In genomic region chr2:181334023-181334422, GRCm38 (mm10) we compare ENCODE assay signal across 8 mouse cellular contexts. TPM values are rescaled to one million over a fixed set of nuclear protein-coding genes. Genes with fewer than 3 reads are reported as not detected.
DNase-seq lines count a peak whose midpoint lies in the region; ATAC-seq and TF ChIP-seq lines count a peak whose summit lies in the region.

No protein-coding gene starts in this region.

- peak; percentile 68 for DNase-seq in urinary bladder, postnatal 14 days (ENCODE audit: low spot score)
- DNase-seq in urinary bladder, adult 2 months (ENCODE audit: low spot score), result no peak
- peak; percentile 83 for DNase-seq in cerebellum, adult 9-10 months
- DNase-seq in frontal cortex, adult 2 months (ENCODE audit: extremely low spot score in 1 of 2, low spot score in 1 of 2), result peak; percentile 56 to 87
- peak; percentile 35 to 61 for DNase-seq in left cerebral cortex, postnatal 36 days (ENCODE audit: low spot score in 2 of 2)

- H3K4me1 ChIP-seq in intestine, postnatal 0 days (replicated peaks; ENCODE audit: control insufficient read depth, insufficient read depth, low read length), result no peaks in the 10 kb centered on the region
- H3K4me1 ChIP-seq in stomach, embryonic 16.5 days (ENCODE audit: control insufficient read depth, insufficient read depth, low read length), result no peaks in the 10 kb centered on the region

- no peaks in the 10 kb centered on the region for H3K9me3 ChIP-seq in intestine, postnatal 0 days (ENCODE audit: control insufficient read depth)
- H3K9me3 ChIP-seq in stomach, embryonic 16.5 days (replicated peaks; ENCODE audit: control insufficient read depth, low read length), result no peaks in the 10 kb centered on the region

- no peak overlapping the region for H3K4me2 ChIP-seq in intestine, postnatal 0 days (replicated peaks; ENCODE audit: low read depth)
- no peak overlapping the region for H3K4me2 ChIP-seq in stomach, embryonic 16.5 days (ENCODE audit: low read depth, low read length)

- no peak overlapping the region for H3K4me3 ChIP-seq in intestine, postnatal 0 days (ENCODE audit: low read depth, low read length)
- H3K4me3 ChIP-seq in stomach, embryonic 16.5 days (replicated peaks; ENCODE audit: low read length), result no peak overlapping the region

- ATAC-seq in intestine, postnatal 0 days, result no peak
- peak; percentile 84 for ATAC-seq in monocyte, adult 5-6 weeks (replicated peaks; ENCODE audit: insufficient number of reproducible peaks, low FRiP score, low TSS enrichment, poor library complexity, severe bottlenecking)
- peak; percentile 58; the same call in 1 of the 2 replicates for ATAC-seq in stomach, embryonic 16.5 days (ENCODE audit: insufficient read depth, low FRiP score)

- WGBS in intestine, postnatal 0 days, result 63% methylated on average over 3 of the region's 3 CpGs
- 60% methylated on average over 3 of the region's 3 CpGs for WGBS in stomach, embryonic 16.5 days

- peak; percentile 80 for TF ChIP-seq CTCF in intestine, postnatal 0 days (IDR thresholded peaks at IDR 0.05; ENCODE audit: low read depth)

- no peak overlapping the region for H3K27ac ChIP-seq in intestine, postnatal 0 days (ENCODE audit: low read depth, low read length)
- H3K27ac ChIP-seq in stomach, embryonic 16.5 days (ENCODE audit: low read length), result no peak overlapping the region

- no peak overlapping the region for H3K9ac ChIP-seq in intestine, postnatal 0 days (ENCODE audit: low read depth, low read length)
- H3K9ac ChIP-seq in stomach, embryonic 16.5 days (ENCODE audit: low read length), result no peak overlapping the region

- no peaks in the 10 kb centered on the region for H3K27me3 ChIP-seq in intestine, postnatal 0 days (replicated peaks; ENCODE audit: control insufficient read depth, insufficient read depth, low read length)
- H3K27me3 ChIP-seq in stomach, embryonic 16.5 days (ENCODE audit: control insufficient read depth, insufficient read depth, low read length), result no peaks in the 10 kb centered on the region

- H3K36me3 ChIP-seq in intestine, postnatal 0 days (ENCODE audit: control insufficient read depth, insufficient read depth), result peaks cover 53% of the 10 kb centered on the region
- peaks cover 9% of the 10 kb centered on the region; the same call in 1 of the 2 replicates for H3K36me3 ChIP-seq in stomach, embryonic 16.5 days (ENCODE audit: control insufficient read depth, insufficient read depth, low read length)

- intact Hi-C loops in left cerebral cortex, postnatal 36 days (cut with DNase I), result loop anchor here (1.0 kb wide), 1 partner anchor 148 kb away; no protein-coding TSS in a partner anchor

RNA-seq across cellular contexts. Expression of gene Rtel1, which starts 14.5 kb away (rescaled TPM):
- 42.1 and 55.2 TPM in 2 replicates for polyA plus RNA-seq in urinary bladder, adult 2 months (2012; rRNA removed)
- 71.9 and 77.1 TPM in 2 replicates for polyA plus RNA-seq in frontal cortex, adult 2 months (2012; rRNA removed)
- polyA plus RNA-seq in intestine, postnatal 0 days (2015; fragmentation: Nextera tagmentation; extraction: Ambion mirVana), result 10.0 and 10.5 TPM in 2 replicates
- 10 to 100 TPM; 28.2 to 41.8 TPM for total RNA-seq in left cerebral cortex, postnatal 36 days (2021)
- 34.6 to 46.3 TPM (median 37.2 TPM) in 3 replicates for total RNA-seq in monocyte, adult 5-6 weeks (2017)
- 33.8 and 39.0 TPM in 2 replicates for polyA plus RNA-seq in stomach, embryonic 16.5 days (2015; fragmentation: Nextera tagmentation; extraction: Ambion mirVana)

RNA-seq across cellular contexts. Expression of gene Stmn3, which starts 19.7 kb away (rescaled TPM):
- 1.1 and 1.3 TPM in 2 replicates for polyA plus RNA-seq in urinary bladder, adult 2 months (2012; rRNA removed)
- polyA plus RNA-seq in frontal cortex, adult 2 months (2012; rRNA removed), result 725 and 731 TPM in 2 replicates
- polyA plus RNA-seq in intestine, postnatal 0 days (2015; fragmentation: Nextera tagmentation; extraction: Ambion mirVana), result 28.9 and 32.3 TPM in 2 replicates
- 100 to 1,000 TPM; 592 to 722 TPM for total RNA-seq in left cerebral cortex, postnatal 36 days (2021)
- total RNA-seq in monocyte, adult 5-6 weeks (2017), result not detected in 3 replicates
- polyA plus RNA-seq in stomach, embryonic 16.5 days (2015; fragmentation: Nextera tagmentation; extraction: Ambion mirVana), result 34.0 and 37.1 TPM in 2 replicates

RNA-seq across cellular contexts. Expression of gene Zgpat, which starts 30.7 kb away (rescaled TPM):
- polyA plus RNA-seq in urinary bladder, adult 2 months (2012; rRNA removed), result 36.7 and 41.9 TPM in 2 replicates
- polyA plus RNA-seq in frontal cortex, adult 2 months (2012; rRNA removed), result 87.9 and 93.7 TPM in 2 replicates
- 23.8 and 25.7 TPM in 2 replicates for polyA plus RNA-seq in intestine, postnatal 0 days (2015; fragmentation: Nextera tagmentation; extraction: Ambion mirVana)
- 10 to 100 TPM; 50.3 to 84.9 TPM for total RNA-seq in left cerebral cortex, postnatal 36 days (2021)
- total RNA-seq in monocyte, adult 5-6 weeks (2017), result 65.6 to 98.9 TPM (median 66.9 TPM) in 3 replicates
- polyA plus RNA-seq in stomach, embryonic 16.5 days (2015; fragmentation: Nextera tagmentation; extraction: Ambion mirVana), result 34.5 and 35.6 TPM in 2 replicates

RNA-seq across cellular contexts. Expression of gene Arfrp1, which starts 31.2 kb away (rescaled TPM):
- polyA plus RNA-seq in urinary bladder, adult 2 months (2012; rRNA removed), result 67.5 and 73.0 TPM in 2 replicates
- polyA plus RNA-seq in frontal cortex, adult 2 months (2012; rRNA removed), result 75.8 and 76.8 TPM in 2 replicates
- 32.1 TPM in 2 replicates for polyA plus RNA-seq in intestine, postnatal 0 days (2015; fragmentation: Nextera tagmentation; extraction: Ambion mirVana)
- total RNA-seq in left cerebral cortex, postnatal 36 days (2021), result 10 to 100 TPM; 38.5 to 45.4 TPM
- total RNA-seq in monocyte, adult 5-6 weeks (2017), result 51.2 to 71.0 TPM (median 67.9 TPM) in 3 replicates
- polyA plus RNA-seq in stomach, embryonic 16.5 days (2015; fragmentation: Nextera tagmentation; extraction: Ambion mirVana), result 53.7 and 59.5 TPM in 2 replicates

RNA-seq across cellular contexts. Expression of gene Lime1, which starts 45.9 kb away (rescaled TPM):
- polyA plus RNA-seq in urinary bladder, adult 2 months (2012; rRNA removed), result 26.6 and 36.3 TPM in 2 replicates
- polyA plus RNA-seq in frontal cortex, adult 2 months (2012; rRNA removed), result 71.8 and 72.7 TPM in 2 replicates
- 6.7 and 8.6 TPM in 2 replicates for polyA plus RNA-seq in intestine, postnatal 0 days (2015; fragmentation: Nextera tagmentation; extraction: Ambion mirVana)
- total RNA-seq in left cerebral cortex, postnatal 36 days (2021), result 10 to 100 TPM; 30.5 to 48.6 TPM
- total RNA-seq in monocyte, adult 5-6 weeks (2017), result 55.7 to 137 TPM (median 104 TPM) in 3 replicates
- polyA plus RNA-seq in stomach, embryonic 16.5 days (2015; fragmentation: Nextera tagmentation; extraction: Ambion mirVana), result 17.8 and 19.9 TPM in 2 replicates

Comparison
In these comparisons a context has a peak if more than half of its experiments do, and no peak if none do; other contexts are left out.
1. RNA of gene Stmn3, which starts 19.7 kb away (polyA plus RNA-seq): 725 to 731 TPM in frontal cortex, adult 2 months; 34.0 to 37.1 TPM in stomach, embryonic 16.5 days, 28.9 to 32.3 TPM in intestine, postnatal 0 days and 1.1 to 1.3 TPM in urinary bladder, adult 2 months; every median in the first group is over 10 times any median in the second.